Mouse (Mus musculus) cerebellum, postnatal 4 days (tissue): ENCODE data around the gene Matn3.

Source experiments
- DNase-seq, 2 experiments: peaks; one replicate each; pipeline ENCODE4 v3.0.0; 2022; ENCODE audit warnings: low spot score in 2 of 2, mixed read lengths in 1 of 2

Matn3 gene

GRCm38 (mm10) chr12:9020986-9021385 is 73.3 kb downstream of the Matn3 start:
- DNase-seq, result no peak
